Mouse (Mus musculus): ENCODE results near the gene Myo9a. TPM values are rescaled to one million over a fixed set of nuclear protein-coding genes. Genes with fewer than 3 reads are reported as not detected.
"Not testable (repeated sequence)": the region's sequence is repeated elsewhere in the genome, so short reads cannot be mapped to it uniquely, and the experiment has no call there.

Gene Myo9a
- polyA plus RNA-seq, 1 experiment from 2014 or later = 13.1 TPM

DNA sequence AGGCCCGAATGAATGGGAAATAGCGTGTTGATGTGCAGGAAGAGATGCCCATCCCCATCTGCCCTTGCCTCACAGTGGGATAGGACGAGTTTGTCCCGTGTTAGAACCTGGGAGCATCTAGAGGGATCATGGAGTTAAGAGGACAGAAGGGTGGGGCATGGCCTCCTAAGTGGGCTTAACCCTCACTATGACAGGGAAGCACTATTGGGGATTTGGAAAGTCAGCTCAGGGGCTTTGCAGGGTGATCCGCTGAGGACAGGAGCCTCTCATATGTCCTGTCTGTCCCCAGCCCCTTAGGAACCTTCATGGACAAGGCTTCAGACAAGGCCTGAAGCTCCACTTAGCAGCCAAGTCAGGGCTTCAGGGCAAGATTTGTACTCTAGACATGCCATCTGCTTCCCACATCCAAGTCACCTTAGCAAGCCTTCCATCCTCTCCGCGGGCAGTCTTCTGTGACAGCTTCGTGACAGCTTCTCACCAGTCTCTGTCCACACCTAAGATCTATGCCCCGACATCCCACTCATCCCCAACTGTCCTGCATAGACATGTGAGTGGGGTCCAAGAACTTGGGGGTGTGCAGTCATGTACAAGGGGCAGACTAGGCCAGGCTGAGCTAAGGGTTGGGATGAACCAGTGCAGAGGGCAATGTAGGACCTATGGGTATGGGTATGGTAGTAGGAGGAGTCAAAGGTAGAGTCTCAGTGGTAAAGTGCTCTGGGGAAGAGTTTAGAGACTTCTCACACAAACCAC lies 200.5 kb downstream of the Myo9a start:
- WGBS = 86% methylated on average over 9 of the region's 9 CpGs

DNA sequence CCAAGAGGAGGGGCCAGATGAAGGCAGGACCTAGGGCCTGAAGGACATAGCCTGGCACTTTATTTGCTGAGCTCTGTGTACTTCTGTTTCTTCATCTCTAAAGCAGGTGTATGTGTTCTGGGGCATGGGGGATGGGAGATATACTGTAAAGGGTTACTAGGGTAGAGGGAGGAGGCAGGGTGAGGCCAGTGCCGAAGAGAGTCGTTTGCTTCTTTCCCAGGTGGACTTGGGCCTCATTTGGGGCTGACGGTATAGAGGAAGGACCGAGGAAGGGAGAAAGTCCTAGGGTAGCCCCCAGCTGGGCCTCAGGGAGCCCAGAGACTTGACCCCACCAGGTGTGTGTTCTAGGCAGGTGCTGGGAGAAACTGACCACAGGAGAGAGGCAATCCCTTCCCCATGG lies 201.2 kb downstream of the Myo9a start:
- Histone ChIP-seq H3K27me3 (no peaks in the 10 kb centered on the region), H3K36me3 (no peaks in the 10 kb centered on the region), H3K4me1 (peaks cover 17% of the 10 kb centered on the region), H3K27ac (replicated peaks) (no peak overlapping the region), H3K9me3 (replicated peaks) (no peaks in the 10 kb centered on the region), H3K4me2 (replicated peaks) (no peak overlapping the region), H3K9ac (no peak overlapping the region), H3K4me3 (replicated peaks) (no peak overlapping the region)
- WGBS = 64% methylated on average over 4 of the region's 4 CpGs
- ATAC-seq (ENCODE audit: insufficient number of reproducible peaks, low FRiP score, low TSS enrichment, low read depth) = no peak

More for the DNA sequence above, 200.5 kb downstream of the Myo9a start:
- no peak overlapping the region for H3K4me2 ChIP-seq (replicated peaks)
- peaks cover 12% of the 10 kb centered on the region for H3K4me1 ChIP-seq
- no peak overlapping the region for H3K27ac ChIP-seq (replicated peaks)
- H3K9ac ChIP-seq = no peak overlapping the region
- no peak overlapping the region for H3K4me3 ChIP-seq (replicated peaks)
- H3K27me3 ChIP-seq = no peaks in the 10 kb centered on the region
- no peaks in the 10 kb centered on the region for H3K9me3 ChIP-seq (replicated peaks)
- no peaks in the 10 kb centered on the region for H3K36me3 ChIP-seq
- no peak for ATAC-seq (ENCODE audit: insufficient number of reproducible peaks, low FRiP score, low TSS enrichment, low read depth)

DNA sequence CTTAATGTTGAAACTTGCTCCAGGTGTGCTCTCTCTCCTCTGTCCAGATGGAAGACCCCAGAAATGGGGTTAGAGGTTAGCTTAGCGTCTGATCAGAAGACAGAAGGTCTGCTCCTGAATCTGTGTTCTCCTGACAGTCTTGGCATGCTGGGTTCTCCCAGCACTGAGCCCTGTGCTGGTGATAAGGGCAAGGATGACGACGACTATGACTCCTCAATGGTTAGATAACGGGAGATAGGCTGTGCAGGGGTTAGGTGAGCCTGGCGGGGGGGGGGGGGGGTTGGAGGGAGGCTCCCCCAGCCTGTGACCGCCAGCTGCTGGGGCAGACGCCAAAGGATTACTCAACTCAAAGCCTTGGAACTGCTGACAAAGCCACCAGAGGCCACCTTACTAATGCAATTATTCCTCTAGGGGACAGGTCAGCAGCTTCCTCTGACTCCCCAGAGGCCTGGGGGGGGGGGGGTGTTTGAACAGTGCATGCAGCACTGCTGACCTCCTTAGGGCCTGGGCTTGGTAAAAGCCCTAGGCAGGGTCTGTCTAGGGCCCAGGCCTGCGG lies 201.9 kb downstream of the Myo9a start:
- Histone ChIP-seq H3K4me1 (peaks cover 17% of the 10 kb centered on the region), H3K36me3 (no peaks in the 10 kb centered on the region), H3K4me3 (replicated peaks) (no peak overlapping the region), H3K27me3 (no peaks in the 10 kb centered on the region), H3K4me2 (replicated peaks) (no peak overlapping the region), H3K9ac (no peak overlapping the region), H3K27ac (replicated peaks) (no peak overlapping the region), H3K9me3 (replicated peaks) (no peaks in the 10 kb centered on the region)
- WGBS = 63% methylated on average over 8 of the region's 8 CpGs
- no peak for ATAC-seq (ENCODE audit: insufficient number of reproducible peaks, low FRiP score, low TSS enrichment, low read depth)

DNA sequence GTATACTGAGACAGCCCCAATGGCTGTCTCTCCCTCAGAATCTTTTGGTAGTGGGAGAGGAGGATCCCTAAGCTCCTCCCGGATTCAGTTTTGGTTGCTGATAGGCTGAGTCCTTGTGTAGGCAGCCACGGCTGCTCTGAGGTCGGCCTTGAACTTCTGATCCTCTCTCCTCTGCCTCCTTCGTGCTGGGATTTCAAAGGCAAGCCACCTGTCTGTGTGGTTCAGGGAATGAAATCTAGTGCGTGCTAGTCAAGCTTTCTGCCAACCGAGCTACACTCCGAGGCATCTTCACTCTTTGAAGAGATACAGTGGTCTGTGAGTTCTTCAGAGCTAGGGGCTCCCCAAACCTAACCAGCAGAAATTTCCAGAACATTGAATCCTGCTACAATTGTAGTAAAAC lies 202.9 kb downstream of the Myo9a start:
- Histone ChIP-seq H3K9me3 (replicated peaks) (no peaks in the 10 kb centered on the region), H3K4me1 (peaks cover 17% of the 10 kb centered on the region), H3K9ac (no peak overlapping the region), H3K36me3 (no peaks in the 10 kb centered on the region), H3K4me2 (replicated peaks) (no peak overlapping the region), H3K27ac (replicated peaks) (no peak overlapping the region), H3K4me3 (replicated peaks) (no peak overlapping the region), H3K27me3 (no peaks in the 10 kb centered on the region)
- WGBS = 76% methylated on average over 7 of the region's 7 CpGs
- ATAC-seq (ENCODE audit: insufficient number of reproducible peaks, low FRiP score, low TSS enrichment, low read depth) = no peak

DNA sequence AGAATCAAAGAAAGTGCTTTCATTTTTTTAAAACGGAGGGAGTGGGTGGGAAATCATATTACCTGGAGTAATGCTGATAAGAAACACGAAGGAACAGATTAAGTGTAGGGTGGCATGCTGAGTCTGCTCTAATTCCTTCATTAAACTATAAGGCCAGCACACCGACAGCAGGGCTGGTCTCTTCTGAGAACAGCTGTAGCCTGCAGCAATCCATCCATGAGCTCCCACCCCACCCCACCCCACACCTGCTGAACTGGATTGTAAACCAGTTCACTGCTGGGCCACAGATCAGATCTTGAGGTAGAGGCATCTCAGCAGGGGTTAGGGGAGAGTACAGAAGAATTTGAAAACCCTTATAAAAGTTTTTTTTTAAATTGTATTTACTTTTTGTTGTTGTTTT lies 204.5 kb downstream of the Myo9a start:
- no peaks in the 10 kb centered on the region for H3K9me3 ChIP-seq (replicated peaks)
- H3K4me3 ChIP-seq (replicated peaks) = no peak overlapping the region
- no peaks in the 10 kb centered on the region for H3K27me3 ChIP-seq
- peak overlapping the region; percentile 83 for H3K27ac ChIP-seq (replicated peaks)
- H3K9ac ChIP-seq = no peak overlapping the region
- H3K36me3 ChIP-seq = no peaks in the 10 kb centered on the region
- H3K4me2 ChIP-seq (replicated peaks) = no peak overlapping the region
- ATAC-seq (ENCODE audit: insufficient number of reproducible peaks, low FRiP score, low TSS enrichment, low read depth) = 0 out of 2 replicates have a peak, but pooled peaks have one; percentile 32
- WGBS = 32% methylated on average over 3 of the region's 3 CpGs
- peaks cover 24% of the 10 kb centered on the region for H3K4me1 ChIP-seq

DNA sequence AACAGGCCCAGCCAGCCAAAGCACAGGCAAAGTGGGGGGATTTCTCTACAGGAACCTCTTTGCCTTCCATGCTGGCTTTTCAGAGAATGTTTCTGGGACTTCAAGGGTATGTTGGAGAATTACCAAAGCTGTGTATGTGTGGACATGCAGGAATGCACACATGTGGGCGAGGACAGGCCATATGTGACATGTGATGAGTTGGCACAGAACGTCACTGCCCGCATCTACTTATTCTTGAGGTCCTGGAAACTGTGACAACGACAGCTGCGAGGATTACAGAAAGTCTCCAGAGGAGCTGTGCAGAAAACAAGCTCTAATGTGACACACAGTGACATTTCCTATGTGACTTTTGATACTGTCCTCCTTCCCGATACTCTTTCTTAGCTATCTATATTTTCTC lies 205.0 kb downstream of the Myo9a start:
- 33% methylated on average over 6 of the region's 6 CpGs for WGBS
- H3K4me2 ChIP-seq (replicated peaks) = 0 out of 2 replicates have a peak overlapping the region, but pooled peaks have one; percentile 29

DNA sequence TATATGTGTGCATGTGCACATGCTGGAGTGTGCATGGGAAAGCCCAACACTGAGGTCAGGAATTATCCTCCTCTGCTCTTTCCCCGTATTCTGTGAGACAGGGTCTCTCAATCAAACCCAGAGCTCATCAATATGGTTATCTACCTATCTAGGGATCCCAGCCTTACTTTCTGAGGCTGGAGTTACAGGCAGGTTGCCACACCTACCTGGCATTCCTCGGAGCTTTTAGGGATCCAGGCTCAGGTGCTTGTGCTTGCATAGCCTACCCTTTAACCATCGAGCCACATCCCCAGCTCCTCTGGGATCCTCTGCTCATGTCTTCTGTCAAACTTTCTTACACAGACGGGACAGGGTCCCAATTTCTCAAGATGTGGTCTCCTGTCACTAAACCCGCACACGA lies 205.8 kb downstream of the Myo9a start:
- peak overlapping the region; percentile 21 for H3K4me3 ChIP-seq (replicated peaks)
- peaks cover 27% of the 10 kb centered on the region for H3K4me1 ChIP-seq
- no peaks in the 10 kb centered on the region for H3K27me3 ChIP-seq
- H3K9ac ChIP-seq = no peak overlapping the region
- H3K36me3 ChIP-seq = no peaks in the 10 kb centered on the region
- WGBS = 27% methylated on average over 6 of the region's 6 CpGs
- H3K4me2 ChIP-seq (replicated peaks) = peak overlapping the region; percentile 29
- peak overlapping the region; percentile 83; the same call in 1 of the 2 replicates for H3K27ac ChIP-seq (replicated peaks)
- no peaks in the 10 kb centered on the region for H3K9me3 ChIP-seq (replicated peaks)
- no peak for ATAC-seq (ENCODE audit: insufficient number of reproducible peaks, low FRiP score, low TSS enrichment, low read depth)

More for the DNA sequence above, 205.0 kb downstream of the Myo9a start:
- no peak for ATAC-seq (ENCODE audit: insufficient number of reproducible peaks, low FRiP score, low TSS enrichment, low read depth)
- Histone ChIP-seq H3K27me3 (no peaks in the 10 kb centered on the region), H3K9ac (no peak overlapping the region), H3K27ac (replicated peaks) (peak overlapping the region; percentile 83), H3K4me1 (peaks cover 27% of the 10 kb centered on the region), H3K9me3 (replicated peaks) (no peaks in the 10 kb centered on the region), H3K36me3 (no peaks in the 10 kb centered on the region), H3K4me3 (replicated peaks) (no peak overlapping the region)

DNA sequence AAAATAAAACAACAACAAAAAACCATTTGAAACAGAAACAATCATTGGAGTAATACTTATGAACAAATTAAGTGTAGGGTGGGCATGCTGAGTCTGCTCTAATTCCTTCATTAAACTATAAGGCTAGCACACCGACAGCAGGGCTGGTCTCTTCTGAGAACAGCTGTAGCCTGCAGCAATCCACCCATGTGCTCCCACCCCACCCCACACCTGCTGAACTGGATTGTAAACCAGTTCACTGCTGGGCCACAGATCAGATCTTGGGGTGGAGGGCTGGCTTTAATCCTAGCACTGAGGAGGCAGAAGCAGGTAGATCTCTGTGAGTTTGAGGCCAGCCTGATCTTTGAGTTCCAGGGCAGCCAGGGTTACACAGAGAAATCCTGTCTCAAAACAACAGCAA lies 207.4 kb downstream of the Myo9a start:
- not testable (repeated sequence) for H3K4me2 ChIP-seq (replicated peaks); H3K4me3 ChIP-seq (replicated peaks); H3K36me3 ChIP-seq; H3K9me3 ChIP-seq (replicated peaks); ATAC-seq (ENCODE audit: insufficient number of reproducible peaks, low FRiP score, low TSS enrichment, low read depth); H3K9ac ChIP-seq; H3K27me3 ChIP-seq; H3K27ac ChIP-seq (replicated peaks)
- peaks cover 27% of the 10 kb centered on the region for H3K4me1 ChIP-seq
- 56% methylated on average over 1 of the region's 1 CpGs for WGBS

DNA sequence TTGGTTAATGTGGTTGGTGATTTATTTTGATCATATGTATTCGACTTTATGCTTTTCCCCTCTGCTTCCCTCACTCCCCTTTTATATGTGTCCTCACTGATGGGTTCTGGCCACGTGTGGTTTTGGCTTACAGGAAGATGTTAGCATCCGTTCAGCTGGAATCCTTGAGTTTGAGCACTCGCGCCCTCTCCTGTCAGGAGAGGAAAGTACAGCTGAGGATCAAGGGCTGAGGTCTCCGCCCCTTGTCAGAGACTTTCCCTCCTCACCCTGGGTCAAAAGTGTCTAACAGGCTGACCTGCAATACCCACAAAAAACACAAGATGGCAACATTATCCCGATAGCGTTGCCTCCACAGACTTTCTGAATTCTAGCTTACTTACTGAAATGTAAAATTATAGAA lies 208.6 kb downstream of the Myo9a start:
- Histone ChIP-seq H3K27me3 (no peaks in the 10 kb centered on the region), H3K4me3 (replicated peaks) (no peak overlapping the region), H3K4me1 (peaks cover 31% of the 10 kb centered on the region), H3K27ac (replicated peaks) (peak overlapping the region; percentile 1; the same call in 1 of the 2 replicates), H3K36me3 (no peaks in the 10 kb centered on the region), H3K9ac (no peak overlapping the region), H3K4me2 (replicated peaks) (no peak overlapping the region), H3K9me3 (replicated peaks) (no peaks in the 10 kb centered on the region)
- ATAC-seq (ENCODE audit: insufficient number of reproducible peaks, low FRiP score, low TSS enrichment, low read depth) = peak; percentile 36; the same call in 1 of the 2 replicates
- under 1% methylated on average over 8 of the region's 8 CpGs for WGBS

DNA sequence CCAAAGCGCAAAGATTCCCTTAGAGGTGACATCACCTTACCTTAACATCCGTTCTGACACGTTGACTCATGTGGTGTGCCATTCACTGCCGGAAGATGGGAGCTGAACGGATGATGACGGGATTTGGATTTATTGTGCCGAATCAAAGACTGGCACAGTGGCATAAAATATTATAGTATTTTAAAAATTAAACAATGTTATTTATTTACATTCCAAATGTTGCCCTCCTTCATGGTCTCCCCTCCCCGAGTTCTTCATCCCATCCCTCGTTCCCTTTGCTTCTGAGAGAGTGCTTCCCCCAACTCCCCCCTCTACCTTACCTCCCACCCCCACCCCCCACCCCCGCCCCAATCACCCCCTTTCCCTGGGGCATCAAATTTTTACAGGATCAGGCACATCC lies 209.9 kb downstream of the Myo9a start, which contains the start of gene Nr2e3:
Gene Nr2e3 (minus strand): TSS at position 101 of the 400 bp plus-strand sequence.
- no peaks in the 10 kb centered on the region for H3K9me3 ChIP-seq (replicated peaks)
- WGBS = 62% methylated on average over 10 of the region's 10 CpGs
- no peaks in the 10 kb centered on the region for H3K36me3 ChIP-seq
- H3K4me3 ChIP-seq (replicated peaks) = no peak within 1 kb of the TSS
- H3K27me3 ChIP-seq = no peaks in the 10 kb centered on the region
- peaks cover 30% of the 10 kb centered on the region for H3K4me1 ChIP-seq
- no peak within 1 kb of the TSS for H3K9ac ChIP-seq
- ATAC-seq (ENCODE audit: insufficient number of reproducible peaks, low FRiP score, low TSS enrichment, low read depth) = no peak
- no peak within 1 kb of the TSS for H3K4me2 ChIP-seq (replicated peaks)
- peak within 1 kb of the TSS; percentile 1; the same call in 1 of the 2 replicates for H3K27ac ChIP-seq (replicated peaks)

DNA sequence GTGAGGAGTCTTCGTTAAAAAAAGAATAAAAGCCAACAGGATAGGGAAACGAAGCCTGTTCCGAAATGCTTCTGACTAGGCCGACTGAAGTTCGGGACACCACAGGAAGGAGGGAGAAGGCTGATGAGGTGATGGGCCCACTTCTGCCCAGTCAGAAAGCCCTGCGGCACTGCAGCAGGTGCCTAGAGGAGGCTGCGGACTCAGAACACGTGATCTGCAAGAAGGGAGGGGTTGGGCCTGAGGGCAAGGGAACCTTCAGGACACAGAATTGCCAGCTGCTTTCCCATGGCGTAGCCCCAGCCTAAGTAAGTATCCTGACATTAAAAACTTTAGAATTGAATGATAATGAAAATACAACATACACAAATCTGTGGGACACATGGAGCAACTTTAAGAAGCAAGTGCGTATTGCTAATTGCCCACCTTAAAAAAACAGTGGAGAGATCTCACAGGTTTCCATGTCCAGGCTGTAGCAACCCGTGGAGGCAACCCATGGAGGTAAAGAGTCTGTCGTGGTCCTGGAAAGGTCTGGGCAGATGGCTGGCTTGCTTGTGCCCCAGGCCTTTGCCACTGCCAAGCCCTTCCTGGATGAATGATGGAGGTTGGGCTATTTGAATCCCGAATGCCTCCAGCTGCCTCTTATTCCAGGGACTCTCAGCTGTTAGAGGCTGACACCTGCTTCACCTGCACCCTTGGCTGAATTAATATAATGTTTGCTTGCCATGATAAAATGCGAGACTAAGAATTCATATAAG lies 210.7 kb downstream of the Myo9a start:
- no peaks in the 10 kb centered on the region for H3K27me3 ChIP-seq
- no peak overlapping the region for H3K4me2 ChIP-seq (replicated peaks)
- H3K36me3 ChIP-seq = no peaks in the 10 kb centered on the region
- H3K9ac ChIP-seq = no peak overlapping the region
- no peak for ATAC-seq (ENCODE audit: insufficient number of reproducible peaks, low FRiP score, low TSS enrichment, low read depth)
- H3K27ac ChIP-seq (replicated peaks) = no peak overlapping the region
- WGBS = 58% methylated on average over 14 of the region's 14 CpGs
- peaks cover 24% of the 10 kb centered on the region for H3K4me1 ChIP-seq
- no peaks in the 10 kb centered on the region for H3K9me3 ChIP-seq (replicated peaks)
- no peak overlapping the region for H3K4me3 ChIP-seq (replicated peaks)

Measured in embryonic facial prominence, embryonic 15.5 days (tissue).